Mouse (Mus musculus): ENCODE data around the gene Psmd7. TPM values are rescaled to one million over a fixed set of nuclear protein-coding genes. Genes with fewer than 3 reads are reported as not detected.

Psmd7 gene
- total and polyA plus RNA-seq, 3 experiments: 186 to 403 (median 205) TPM

DNA sequence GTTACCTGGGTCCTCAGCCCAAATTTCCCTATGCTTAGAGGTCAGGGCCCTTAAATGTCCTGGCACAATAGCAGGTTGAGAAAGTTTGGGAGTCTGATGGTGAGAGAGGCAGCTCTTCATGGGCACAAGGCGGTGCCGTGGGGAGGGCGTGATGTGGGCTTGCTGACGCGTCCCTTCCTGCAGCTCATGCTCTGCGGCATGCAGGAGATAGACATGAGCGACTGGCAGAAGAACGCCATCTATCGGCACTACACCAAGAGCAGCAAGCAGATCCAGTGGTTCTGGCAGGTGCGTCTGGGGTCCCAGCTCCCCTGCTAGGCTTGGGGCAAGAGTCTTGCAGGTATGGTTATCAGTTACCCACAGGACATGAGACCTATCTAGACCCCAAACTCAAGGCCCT is 33.0 kb downstream of the Psmd7 start:
- Histone ChIP-seq H3K4me3 (ENCODE audit: control insufficient read depth in 1 of 2, insufficient read depth in 1 of 2, low read depth in 2 of 2, low read length in 2 of 2) (no peak overlapping the region), H3K9ac (ENCODE audit: control insufficient read depth, low read depth, low read length, poor library complexity, severe bottlenecking) (no peak overlapping the region), H3K27me3 (ENCODE audit: control insufficient read depth in 1 of 2, insufficient read depth in 2 of 2, low read length in 2 of 2) (no peaks in the 10 kb centered on the region), H3K9me3 (replicated peaks; ENCODE audit: insufficient read depth, low read length) (no peaks in the 10 kb centered on the region), H3K4me1 (ENCODE audit: control insufficient read depth in 1 of 2, insufficient read depth in 2 of 2, low read length in 2 of 2) (no peaks in the 10 kb centered on the region; a peak in 1 of 4 replicates), H3K79me2 (ENCODE audit: control insufficient read depth, insufficient read depth, low read length, poor library complexity) (no peaks in the 10 kb centered on the region), H3K27ac (ENCODE audit: control insufficient read depth, low read depth, low read length) (no peak overlapping the region), H3K36me3 (ENCODE audit: control insufficient read depth in 1 of 2, insufficient read depth in 2 of 2, low read length in 2 of 2) (0 out of 4 replicates have a peak, but pooled peaks cover 0 to 2% of the 10 kb centered on the region in 2 experiments)
- no peak for DNase-seq (ENCODE audit: low read depth, low spot score)
- TF ChIP-seq BHLHE40 (IDR thresholded peaks at IDR 0.05; ENCODE audit: borderline replicate concordance, low read depth, low read length) (no peak), NELFE (IDR thresholded peaks at IDR 0.05; ENCODE audit: low read depth, low read length) (no peak), SIN3A (IDR thresholded peaks at IDR 0.05; ENCODE audit: low read length) (no peak), KAT2A (conservative IDR thresholded peaks at IDR 0.05; ENCODE audit: low read depth, low read length) (no peak), HCFC1 (IDR thresholded peaks at IDR 0.05; ENCODE audit: low read depth, low read length) (no peak), MYC (IDR thresholded peaks at IDR 0.05; ENCODE audit: low read depth, low read length) (no peak), MYB (IDR thresholded peaks at IDR 0.05; ENCODE audit: low read depth, low read length) (no peak), RCOR1 (IDR thresholded peaks at IDR 0.05; ENCODE audit: low read depth, low read length) (no peak), E2F4 (IDR thresholded peaks at IDR 0.05; ENCODE audit: borderline replicate concordance, low read depth, low read length) (no peak), EP300 (IDR thresholded peaks at IDR 0.05; ENCODE audit: low read depth in 1 of 2, low read length in 2 of 2) (no peak), JUND (IDR thresholded peaks at IDR 0.05; ENCODE audit: low read depth, low read length) (no peak), GABPA (IDR thresholded peaks at IDR 0.05; ENCODE audit: low read depth, low read length) (no peak), MXI1 (IDR thresholded peaks at IDR 0.05; ENCODE audit: low read depth, low read length) (no peak), POLR2AphosphoS2 (IDR thresholded peaks at IDR 0.05; ENCODE audit: low read length) (no peak), RAD21 (IDR thresholded peaks at IDR 0.05; ENCODE audit: low read depth, low read length) (no peak), MAX (IDR thresholded peaks at IDR 0.05; ENCODE audit: low read length) (no peak), POLR2A (IDR thresholded peaks at IDR 0.05; ENCODE audit: control insufficient read depth in 1 of 2, insufficient read depth in 1 of 2, low read depth in 1 of 2, low read length in 2 of 2, poor library complexity in 1 of 2) (no peak), MAZ (IDR thresholded peaks at IDR 0.05; ENCODE audit: low read depth, low read length) (no peak), MEF2A (IDR thresholded peaks at IDR 0.05; ENCODE audit: extremely low read depth, insufficient replicate concordance, low read depth, low read length, poor library complexity, severe bottlenecking) (no peak)

- H3K4me3 ChIP-seq (ENCODE audit: control insufficient read depth in 1 of 2, insufficient read depth in 1 of 2, low read depth in 2 of 2, low read length in 2 of 2): no peak overlapping the region
- H3K9ac ChIP-seq (ENCODE audit: control insufficient read depth, low read depth, low read length, poor library complexity, severe bottlenecking): no peak overlapping the region
- no peaks in the 10 kb centered on the region for H3K79me2 ChIP-seq (ENCODE audit: control insufficient read depth, insufficient read depth, low read length, poor library complexity)
- no peak overlapping the region for H3K27ac ChIP-seq (ENCODE audit: control insufficient read depth, low read depth, low read length)
- TF ChIP-seq SIN3A (IDR thresholded peaks at IDR 0.05; ENCODE audit: low read length) (peak; percentile 33; the same call in 1 of the 2 replicates), POLR2A (IDR thresholded peaks at IDR 0.05; ENCODE audit: control insufficient read depth in 1 of 2, insufficient read depth in 1 of 2, low read depth in 1 of 2, low read length in 2 of 2, poor library complexity in 1 of 2) (no peak), ELF1 (IDR thresholded peaks at IDR 0.05; ENCODE audit: low read depth, low read length) (peak; percentile 76), ZKSCAN1 (IDR thresholded peaks at IDR 0.05; ENCODE audit: low read depth, low read length) (no peak), RCOR1 (IDR thresholded peaks at IDR 0.05; ENCODE audit: low read depth, low read length) (peak; percentile 59; the same call in 1 of the 2 replicates)
- 0 out of 4 replicates have a peak, but pooled peaks cover 0 to 2% of the 10 kb centered on the region in 2 experiments for H3K36me3 ChIP-seq (ENCODE audit: control insufficient read depth in 1 of 2, insufficient read depth in 2 of 2, low read length in 2 of 2)
- no peaks in the 10 kb centered on the region; a peak in 1 of 4 replicates for H3K4me1 ChIP-seq (ENCODE audit: control insufficient read depth in 1 of 2, insufficient read depth in 2 of 2, low read length in 2 of 2)
- no peaks in the 10 kb centered on the region for H3K9me3 ChIP-seq (replicated peaks; ENCODE audit: insufficient read depth, low read length)
- no peaks in the 10 kb centered on the region for H3K27me3 ChIP-seq (ENCODE audit: control insufficient read depth in 1 of 2, insufficient read depth in 2 of 2, low read length in 2 of 2)
- peak; percentile 89 for DNase-seq (ENCODE audit: low read depth, low spot score)
Observed at GRCm38 (mm10) chr8:107552234-107552633, 36.0 kb downstream of the Psmd7 start.
